Mouse (Mus musculus) liver, adult 2 months (tissue): ENCODE measurements around the gene Zbtb25.

Source experiments
- CTCF ChIP-seq: fragments of 200-500 bp; IDR thresholded peaks from 2 replicates; pipeline ENCODE4 v1.5.1; 2011; ENCODE audit warnings: low read depth, low read length, control low read depth
- POLR2A ChIP-seq: fragments of 200-500 bp; IDR thresholded peaks from 2 replicates; pipeline ENCODE4 v1.6.1; 2011; ENCODE audit warnings: low read length, control low read depth; ENCODE audit not compliant: insufficient read depth; ENCODE audit errors: extremely low read depth

GRCm38 (mm10) chr12:76372046-76372445 is 2.6 kb upstream of the Zbtb25 start:
- TF ChIP-seq CTCF (no peak), POLR2A (no peak)
